Mouse (Mus musculus): ENCODE results near the gene Aco2. TPM values are rescaled to one million over a fixed set of nuclear protein-coding genes. Genes with fewer than 3 reads are reported as not detected.

Aco2 gene
- polyA plus RNA-seq, 1 experiment from 2014 or later = 559 TPM

DNA sequence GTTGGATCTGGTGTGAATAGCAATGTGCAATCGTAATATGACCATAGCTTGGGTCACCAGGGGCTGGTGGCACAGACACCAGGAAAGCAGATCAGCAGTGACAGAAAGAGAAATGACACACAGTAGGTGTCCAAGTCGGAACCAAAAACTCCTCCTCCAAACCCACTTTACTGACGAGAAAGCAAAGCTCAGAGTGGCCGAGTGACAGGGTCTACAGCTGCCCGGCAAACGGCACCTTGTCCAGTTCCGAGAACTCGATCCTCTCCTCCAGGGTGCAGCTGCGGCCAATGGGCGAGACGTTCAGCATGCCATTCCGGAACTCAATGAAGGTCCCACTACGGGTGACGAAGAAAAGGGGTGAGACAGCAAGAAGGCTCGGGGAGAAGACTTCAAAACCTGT, 83.3 kb downstream of the Aco2 start:
- in situ Hi-C loops (cut with MboI; ENCODE audit: low pct_unique_long_range_greater_than_20kb) = loop anchor here (5.0 kb wide), 1 partner anchor 42 kb away; no protein-coding TSS in a partner anchor
- TF ChIP-seq CTCF (IDR thresholded peaks at IDR 0.05) = no peak
- ChIA-PET CTCF (interaction anchor here (0.8 to 2.1 kb wide), 4 partner anchors 8 to 16 kb away, joined by 3 to 12 read pairs (median 3); no protein-coding TSS in a partner anchor), POLR2A (no interaction called here)
- ATAC-seq (no peak), DNase-seq (ENCODE audit: low read depth, low spot score) (no peak)
- H3K27me3 ChIP-seq = no peaks in the 10 kb centered on the region

DNA sequence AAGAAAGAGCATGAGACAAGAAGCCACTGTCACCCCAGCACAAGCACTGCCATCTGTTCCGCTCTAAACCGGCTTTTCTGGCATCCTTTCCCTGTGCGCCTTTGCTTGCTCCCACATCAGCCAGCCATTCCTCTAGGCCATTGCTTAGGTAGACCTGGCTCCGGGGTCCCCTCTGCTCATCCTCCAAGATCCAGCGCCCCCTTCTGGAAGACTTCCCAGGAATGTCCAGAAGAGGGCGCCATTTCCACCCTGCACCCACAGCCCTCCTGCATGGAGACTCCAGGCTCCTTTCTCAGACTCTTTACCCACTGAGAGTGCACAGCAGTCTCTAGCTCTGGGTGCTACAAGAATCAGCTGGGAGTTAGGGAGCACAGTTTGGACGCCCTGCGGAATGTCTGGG, 84.3 kb downstream of the Aco2 start:
- POLR2A ChIA-PET = no interaction called here
- in situ Hi-C loops (cut with MboI; ENCODE audit: low pct_unique_long_range_greater_than_20kb) = loop anchor here (5.0 kb wide), 1 partner anchor 41 kb away; no protein-coding TSS in a partner anchor
- no peak for DNase-seq (ENCODE audit: low read depth, low spot score)
- ATAC-seq = no peak
- no peak for TF ChIP-seq CTCF (IDR thresholded peaks at IDR 0.05)
- no peaks in the 10 kb centered on the region for H3K27me3 ChIP-seq
- CTCF ChIA-PET = interaction anchor here (0.8 to 2.1 kb wide), 12 partner anchors 9 to 78 kb away, joined by 3 to 12 read pairs (median 4); partner anchors contain the start of genes 1700029P11Rik and Desi1

DNA sequence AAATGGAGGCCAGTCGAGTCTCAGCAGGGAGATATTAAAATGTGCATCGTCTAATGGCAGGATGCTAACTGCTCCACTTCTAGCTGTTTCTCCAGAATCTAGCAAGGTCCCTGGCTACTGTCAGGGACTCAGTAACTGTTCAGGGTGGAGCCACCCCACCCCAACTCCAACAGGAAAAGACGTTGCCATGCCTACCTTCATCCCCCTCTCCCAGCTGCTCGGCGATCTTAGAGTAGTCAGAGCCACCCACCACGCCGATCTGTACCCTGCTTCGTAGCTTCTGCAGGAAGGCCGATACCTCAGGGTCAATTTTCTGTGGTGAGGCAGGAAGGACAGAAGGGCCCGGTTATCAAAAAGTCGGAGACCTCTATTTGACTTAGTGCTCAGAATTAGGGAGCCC, 85.5 kb downstream of the Aco2 start:
- in situ Hi-C loops (cut with MboI; ENCODE audit: low pct_unique_long_range_greater_than_20kb) = loop anchor here (5.0 kb wide), 1 partner anchor 40 kb away; no protein-coding TSS in a partner anchor
- no peaks in the 10 kb centered on the region for H3K27me3 ChIP-seq
- no peak for DNase-seq (ENCODE audit: low read depth, low spot score)
- no peak for ATAC-seq
- TF ChIP-seq CTCF (IDR thresholded peaks at IDR 0.05) = no peak
- CTCF ChIA-PET = interaction anchor here (1.1 to 2.1 kb wide), 9 partner anchors 12 to 82 kb away, joined by 3 to 12 read pairs (median 5); no protein-coding TSS in a partner anchor
- POLR2A ChIA-PET = no interaction called here

DNA sequence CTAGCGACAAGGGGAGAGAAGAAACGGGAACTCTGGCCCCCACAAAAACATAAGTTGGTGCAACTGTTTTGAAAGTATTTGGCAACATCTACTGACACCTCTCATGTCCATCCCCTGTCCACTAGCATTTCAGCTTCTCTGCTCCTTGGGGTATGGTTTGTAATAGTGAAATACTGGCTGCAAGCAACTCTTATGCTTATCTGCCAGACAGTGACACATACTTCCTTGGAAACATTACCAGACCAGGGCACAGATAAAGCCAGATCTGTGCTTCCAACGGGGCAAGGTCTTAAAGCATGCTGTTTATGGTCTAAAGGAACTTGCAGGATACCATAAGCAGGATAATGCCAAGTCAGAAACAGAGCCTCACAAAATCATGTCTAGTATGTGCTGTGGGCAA, 86.8 kb downstream of the Aco2 start:
- DNase-seq (ENCODE audit: low read depth, low spot score) (no peak), ATAC-seq (no peak)
- no peaks in the 10 kb centered on the region for H3K27me3 ChIP-seq
- ChIA-PET CTCF (interaction anchor here (1.1 to 1.7 kb wide), 4 partner anchors 12 to 20 kb away, joined by 3 to 6 read pairs (median 4); no protein-coding TSS in a partner anchor), POLR2A (no interaction called here)
- in situ Hi-C loops (cut with MboI; ENCODE audit: low pct_unique_long_range_greater_than_20kb) = loop anchor here (5.0 kb wide), 1 partner anchor 38 kb away; no protein-coding TSS in a partner anchor
- TF ChIP-seq CTCF (IDR thresholded peaks at IDR 0.05) = no peak

DNA sequence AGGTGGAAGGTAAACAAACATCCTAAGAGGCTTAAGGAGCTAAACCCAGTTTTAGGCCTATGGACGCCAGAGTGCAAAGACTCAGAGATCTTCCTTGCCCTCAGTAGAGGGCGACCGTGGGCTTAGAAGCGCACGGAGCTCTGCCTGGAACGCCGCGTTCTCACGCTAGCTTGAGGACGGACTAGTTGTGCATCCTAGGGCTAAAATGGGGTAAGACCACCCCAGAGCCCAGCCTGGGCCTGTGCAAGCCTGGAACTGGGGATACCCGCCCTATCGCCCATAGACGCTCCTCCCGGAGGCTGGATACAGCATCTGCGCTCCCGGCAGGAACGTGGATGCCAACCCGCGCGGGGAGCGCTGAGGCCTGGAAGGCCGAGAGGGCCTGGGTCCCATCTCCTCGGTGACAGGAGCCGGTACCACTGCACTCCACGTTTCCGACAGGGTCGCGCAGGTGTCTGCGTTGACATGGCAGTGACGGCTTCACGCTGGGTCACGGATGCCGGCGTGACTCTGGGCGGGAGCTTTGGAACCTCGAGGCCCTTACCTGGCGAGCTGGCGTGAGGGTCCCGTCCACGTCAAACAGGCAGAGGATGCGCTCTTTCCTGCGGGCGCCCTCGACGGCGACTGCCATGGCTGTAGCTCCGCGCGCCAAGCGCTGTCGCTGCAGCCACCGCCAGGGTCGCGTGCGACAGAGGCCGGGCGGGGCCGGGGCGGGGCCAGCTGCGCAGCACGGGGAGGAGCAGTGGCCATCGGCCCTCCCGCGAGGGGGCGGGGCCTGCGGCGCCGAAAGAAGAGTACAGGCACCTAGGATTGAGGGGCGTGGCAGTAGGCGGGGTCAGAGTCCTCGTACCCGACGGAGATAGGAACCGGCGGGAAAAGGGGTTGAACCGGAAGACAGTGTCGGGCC, 88.3 kb downstream of the Aco2 start, which contains the start of gene Pmm1:
Gene Pmm1 (minus strand): TSS at position 760 of the 907 bp plus-strand sequence.
- DNase-seq (ENCODE audit: low read depth, low spot score) (peak; percentile 77), ATAC-seq (peak; percentile 88)
- in situ Hi-C loops (cut with MboI; ENCODE audit: low pct_unique_long_range_greater_than_20kb) = no loop called here
- TF ChIP-seq CTCF (IDR thresholded peaks at IDR 0.05) = no peak
- no peaks in the 10 kb centered on the region for H3K27me3 ChIP-seq
- POLR2A ChIA-PET = interaction anchor here (0.9 to 1.0 kb wide), 3 partner anchors 13 to 53 kb away, joined by 3 read pairs; no protein-coding TSS in a partner anchor
- CTCF ChIA-PET = interaction anchor here (0.6 to 2.0 kb wide), 23 partner anchors 10 to 96 kb away, joined by 3 to 11 read pairs (median 4); no protein-coding TSS in a partner anchor

DNA sequence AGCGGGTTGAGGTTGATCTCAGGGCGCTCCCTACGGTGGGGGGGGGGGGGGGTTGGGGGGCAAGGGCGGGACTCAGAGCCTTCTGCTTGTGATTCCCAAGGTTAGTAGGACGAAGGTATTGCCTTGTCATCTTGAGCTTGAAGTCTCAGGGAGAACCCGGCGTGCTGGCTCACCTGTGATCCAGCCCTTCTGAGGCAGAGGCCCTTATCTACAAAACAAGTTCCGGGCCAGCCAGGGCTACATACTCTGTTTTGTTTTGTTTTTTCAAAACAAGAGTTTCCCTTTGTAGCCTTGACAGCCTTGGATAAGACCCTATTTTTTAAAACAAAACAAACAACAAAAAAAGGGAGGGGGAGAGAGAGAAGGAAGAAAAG, 89.0 kb downstream of the Aco2 start:
- CTCF ChIA-PET = interaction anchor here (1.1 to 2.0 kb wide), 9 partner anchors 13 to 55 kb away, joined by 3 to 11 read pairs (median 5); no protein-coding TSS in a partner anchor
- no peaks in the 10 kb centered on the region for H3K27me3 ChIP-seq
- POLR2A ChIA-PET = interaction anchor here (1.0 kb wide), 2 partner anchors 14 to 45 kb away, joined by 3 read pairs; no protein-coding TSS in a partner anchor
- DNase-seq (ENCODE audit: low read depth, low spot score) (no peak), ATAC-seq (no peak)
- in situ Hi-C loops (cut with MboI; ENCODE audit: low pct_unique_long_range_greater_than_20kb) = no loop called here
- no peak for TF ChIP-seq CTCF (IDR thresholded peaks at IDR 0.05)

DNA sequence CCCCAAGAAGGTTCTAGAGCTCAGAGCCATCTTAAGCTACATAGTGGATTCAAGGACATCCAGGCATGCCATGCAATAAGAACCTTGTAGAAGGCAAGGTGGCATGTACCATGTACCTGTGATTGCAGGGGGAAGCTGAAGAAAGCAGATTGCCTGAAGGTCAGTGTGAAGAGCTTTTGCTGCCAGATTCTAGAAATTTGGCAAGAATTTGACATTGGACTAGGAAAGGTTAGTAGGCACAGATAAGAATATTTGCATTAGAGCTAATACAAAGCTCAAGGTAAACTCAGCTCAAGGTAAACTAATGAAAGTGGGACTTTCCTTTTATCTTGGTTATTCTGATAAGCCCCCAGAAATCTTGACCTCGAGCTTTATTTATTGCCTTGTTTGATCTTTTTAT, 92.2 kb downstream of the Aco2 start:
- CTCF ChIA-PET = interaction anchor here (1.5 kb wide), 1 partner anchor 10 kb away, joined by 3 read pairs; no protein-coding TSS in a partner anchor
- DNase-seq (ENCODE audit: low read depth, low spot score) (no peak), ATAC-seq (no peak)
- in situ Hi-C loops (cut with MboI; ENCODE audit: low pct_unique_long_range_greater_than_20kb) = no loop called here
- no peak for TF ChIP-seq CTCF (IDR thresholded peaks at IDR 0.05)
- POLR2A ChIA-PET = no interaction called here
- H3K27me3 ChIP-seq = no peaks in the 10 kb centered on the region

Other genes with a start within 250 kb of the Aco2 start
- gene L3mbtl2, start 208.4 kb upstream of the Aco2 start, polyA plus RNA-seq (2021) = 24.2 TPM
- gene Chadl, start 175.0 kb upstream of the Aco2 start, polyA plus RNA-seq (2021) = 9.1 TPM
- gene Zc3h7b, start 127.3 kb upstream of the Aco2 start, polyA plus RNA-seq (2021) = 90.0 TPM
- gene Rangap1, start 126.8 kb upstream of the Aco2 start, polyA plus RNA-seq (2021) = 120 TPM
- 61.5 TPM for gene Tef, start 69.9 kb upstream of the Aco2 start, polyA plus RNA-seq (2021)
- gene Tob2, start 13.5 kb upstream of the Aco2 start, polyA plus RNA-seq (2021) = 27.3 TPM
- 68.2 TPM for gene Phf5a, start 398 bp upstream of the Aco2 start, polyA plus RNA-seq (2021)
- 154 TPM for gene Polr3h, start 53.9 kb downstream of the Aco2 start, polyA plus RNA-seq (2021)
- 24.9 TPM for gene Csdc2, start 64.5 kb downstream of the Aco2 start, polyA plus RNA-seq (2021)
- 97.0 TPM for gene Pmm1, start 88.6 kb downstream of the Aco2 start, polyA plus RNA-seq (2021)
- gene 1700029P11Rik, start 108.2 kb downstream of the Aco2 start, polyA plus RNA-seq (2021) = not detected
- gene Xrcc6, start 115.5 kb downstream of the Aco2 start, polyA plus RNA-seq (2021) = 48.0 TPM
- gene Desi1, start 161.6 kb downstream of the Aco2 start, polyA plus RNA-seq (2021) = 57.0 TPM
- gene Snu13, start 175.3 kb downstream of the Aco2 start, polyA plus RNA-seq (2021) = 120 TPM
- not detected for gene 4930407I10Rik, start 186.8 kb downstream of the Aco2 start, polyA plus RNA-seq (2021)
- not detected for gene Mei1, start 197.7 kb downstream of the Aco2 start, polyA plus RNA-seq (2021)

Data from Patski (cell line).